Mouse (Mus musculus) lung, adult 2 months (tissue): Measurements from ENCODE around the gene Nudcd2. TPM values are rescaled to one million over a fixed set of nuclear protein-coding genes. Genes with fewer than 3 reads are reported as not detected.
A peak's percentile ranks its signal among the peaks of the same experiment; 100 is the strongest.
"Not testable (repeated sequence)": the region's sequence is repeated elsewhere in the genome, so short reads cannot be mapped to it uniquely, and the experiment has no call there.

Experiments
- DNase-seq: peaks from one replicate; pipeline ENCODE4 v3.0.0; 2022
- H3K4me1 ChIP-seq: fragments of 200-500 bp; 2 replicates; pipeline ENCODE4 v1.6.1; 2011; ENCODE audit warnings: low read length; ENCODE audit not compliant: control insufficient read depth, insufficient read depth
- H3K4me3 ChIP-seq: fragments of 200-500 bp; replicated peaks from 2 replicates; pipeline ENCODE3; 2011; ENCODE audit warnings: low read depth, mild to moderate bottlenecking, control low read depth, low read length; ENCODE audit errors: extremely low read depth
- CTCF ChIP-seq: fragments of 200-500 bp; IDR thresholded peaks from 2 replicates; pipeline ENCODE4 v1.5.1; 2011; ENCODE audit warnings: mild to moderate bottlenecking, low read length, control low read depth; ENCODE audit not compliant: insufficient read depth
- POLR2A ChIP-seq: fragments of 200-500 bp; IDR thresholded peaks from 2 replicates; pipeline ENCODE4 v1.6.1; 2011; ENCODE audit warnings: low read depth, mild to moderate bottlenecking, control low read depth, low read length, borderline replicate concordance; ENCODE audit errors: extremely low read depth
- WGBS: fragments of 180-500 bp; shearing (Covaris S2); methylation state at CpG from one replicate; pipeline ENCODE4 v1.1.7; 2018; 5-methylcytosine and 5-hydroxymethylcytosine counted together
- polyA plus RNA-seq: library from polyadenylated mRNA; depleted of rRNA; stranded (reverse); fragments of >200 nt; gene quantifications from 2 replicates; pipeline ENCODE4 v1.2.3, GENCODE M21; 2012; rRNA removed

Gene Nudcd2
- 6.7 and 8.4 TPM in 2 replicates for polyA plus RNA-seq

- Histone ChIP-seq H3K4me1 (peaks cover 7% of the 10 kb centered on the region), H3K4me3 (peak within 1 kb of the TSS; percentile 94)
- DNase-seq, result peak; percentile 86
- WGBS, result under 1% methylated on average over 52 of the region's 52 CpGs
- no peak for TF ChIP-seq CTCF
- peak; percentile 43; the same call in 1 of the 2 replicates for TF ChIP-seq POLR2A
Observed at GRCm38 (mm10) chr11:40733339-40734174, at the start of gene Nudcd2, which contains the start of gene Hmmr. Gene Nudcd2 (plus strand): TSS chr11:40733667. Gene Hmmr (minus strand): TSS chr11:40733422.

- peaks cover 14% of the 10 kb centered on the region for H3K4me1 ChIP-seq
- TF ChIP-seq POLR2A (no peak), CTCF (no peak)
- DNase-seq, result no peak
- 24% methylated on average over 5 of the region's 5 CpGs for WGBS
- H3K4me3 ChIP-seq, result no peak overlapping the region
Observed at GRCm38 (mm10) chr11:40690444-40691127, 42.9 kb upstream of the Nudcd2 start.

- Histone ChIP-seq H3K4me3 (peak overlapping the region; percentile 93), H3K4me1 (peaks cover 14% of the 10 kb centered on the region)
- no peak for DNase-seq
- TF ChIP-seq POLR2A, result no peak
- TF ChIP-seq CTCF, result no peak
- WGBS, result under 1% methylated on average over 28 of the region's 28 CpGs
Observed at GRCm38 (mm10) chr11:40692101-40692509, 41.4 kb upstream of the Nudcd2 start.

GRCm38 (mm10) chr11:40692511-40693365 is 40.7 kb upstream of the Nudcd2 start:
- DNase-seq, result peak; percentile 93
- WGBS, result under 1% methylated on average over 36 of the region's 36 CpGs
- Histone ChIP-seq H3K4me3 (peak overlapping the region; percentile 93), H3K4me1 (peaks cover 10% of the 10 kb centered on the region)
- TF ChIP-seq POLR2A, result peak; percentile 74
- no peak for TF ChIP-seq CTCF

- Histone ChIP-seq H3K4me3 (peak overlapping the region; percentile 63), H3K4me1 (peaks cover 10% of the 10 kb centered on the region)
- WGBS, result under 1% methylated on average over 16 of the region's 16 CpGs
- DNase-seq, result peak; percentile 63
- no peak for TF ChIP-seq POLR2A
Observed at GRCm38 (mm10) chr11:40693366-40693951, 40.0 kb upstream of the Nudcd2 start.

- Histone ChIP-seq H3K4me1 (peaks cover 10% of the 10 kb centered on the region), H3K4me3 (peak overlapping the region; percentile 90)
- WGBS, result under 1% methylated on average over 31 of the region's 31 CpGs
- peak; percentile 63 for DNase-seq
- TF ChIP-seq CTCF, result no peak
- TF ChIP-seq POLR2A, result peak; percentile 64; the same call in 1 of the 2 replicates
Observed at GRCm38 (mm10) chr11:40694311-40695087, 39.0 kb upstream of the Nudcd2 start.

GRCm38 (mm10) chr11:40695103-40695502 is 38.4 kb upstream of the Nudcd2 start, which contains the start of gene Mat2b:
Gene Mat2b (minus strand): TSS chr11:40695203.
- DNase-seq, result no peak
- peak within 1 kb of the TSS; percentile 90 for H3K4me3 ChIP-seq
- 72% methylated on average over 9 of the region's 9 CpGs for WGBS

GRCm38 (mm10) chr11:40709899-40710298 is 23.6 kb upstream of the Nudcd2 start:
- H3K4me3 ChIP-seq, H3K4me1 ChIP-seq, DNase-seq: not testable (repeated sequence)
- WGBS, result 81% methylated on average over 6 of the region's 6 CpGs

More at GRCm38 (mm10) chr11:40695103-40695502, 38.4 kb upstream of the Nudcd2 start, which contains the start of gene Mat2b:
- peaks cover 8% of the 10 kb centered on the region for H3K4me1 ChIP-seq
- TF ChIP-seq CTCF (no peak), POLR2A (no peak)
